Mouse (Mus musculus): ENCODE measurements around the gene Myf5.

Gene Myf5

GRCm38 (mm10) chr10:107485870-107486269, at the start of gene Myf5:
Gene Myf5 (minus strand): TSS chr10:107486134.
- DNase-seq = no peak

- no peak for DNase-seq
These were observed 42.8 kb upstream of the Myf5 start for GRCm38 (mm10) chr10:107528758-107529157.

- DNase-seq = no peak
These were observed 33.3 kb upstream of the Myf5 start for GRCm38 (mm10) chr10:107519216-107519615.

- DNase-seq = no peak
These were observed 30.7 kb upstream of the Myf5 start for GRCm38 (mm10) chr10:107516641-107517040.

- no peak for DNase-seq
These were observed 28.8 kb upstream of the Myf5 start for GRCm38 (mm10) chr10:107514735-107515134.

- no peak for DNase-seq
These were observed 20.5 kb upstream of the Myf5 start for GRCm38 (mm10) chr10:107506397-107506796.

GRCm38 (mm10) chr10:107503430-107503829, 17.5 kb upstream of the Myf5 start:
- DNase-seq = no peak

- no peak for DNase-seq
These were observed 16.3 kb upstream of the Myf5 start for GRCm38 (mm10) chr10:107502193-107502592.

GRCm38 (mm10) chr10:107499656-107500055, 13.7 kb upstream of the Myf5 start:
- no peak for DNase-seq

GRCm38 (mm10) chr10:107496402-107496801, 10.5 kb upstream of the Myf5 start:
- DNase-seq = no peak

- DNase-seq = no peak
These were observed 8.6 kb upstream of the Myf5 start, which contains the start of gene Myf6 for GRCm38 (mm10) chr10:107494568-107494967. Gene Myf6 (minus strand): TSS chr10:107494737.

GRCm38 (mm10) chr10:107493580-107494474, 7.9 kb upstream of the Myf5 start:
- no peak for DNase-seq

GRCm38 (mm10) chr10:107492867-107493579, 7.1 kb upstream of the Myf5 start:
- no peak for DNase-seq

GRCm38 (mm10) chr10:107488654-107489315, 2.9 kb upstream of the Myf5 start:
- no peak for DNase-seq

- peak; percentile 85 for DNase-seq
These were observed 836 bp upstream of the Myf5 start for GRCm38 (mm10) chr10:107486770-107487169.

- no peak for DNase-seq
These were observed 1.9 kb downstream of the Myf5 start for GRCm38 (mm10) chr10:107484050-107484449.

GRCm38 (mm10) chr10:107473497-107473896, 12.4 kb downstream of the Myf5 start:
- DNase-seq = no peak

GRCm38 (mm10) chr10:107471712-107472111, 14.2 kb downstream of the Myf5 start:
- DNase-seq = no peak

- DNase-seq = no peak
These were observed 18.1 kb downstream of the Myf5 start for GRCm38 (mm10) chr10:107467819-107468218.

GRCm38 (mm10) chr10:107449496-107450330, 36.2 kb downstream of the Myf5 start:
- no peak for DNase-seq

- DNase-seq = no peak
These were observed 43.2 kb downstream of the Myf5 start for GRCm38 (mm10) chr10:107442781-107443180.

- DNase-seq = no peak
These were observed 49.0 kb downstream of the Myf5 start for GRCm38 (mm10) chr10:107436967-107437366.
